Mouse (Mus musculus): Measurements from ENCODE around the gene Ewsr1.

The Ewsr1 gene

DNA sequence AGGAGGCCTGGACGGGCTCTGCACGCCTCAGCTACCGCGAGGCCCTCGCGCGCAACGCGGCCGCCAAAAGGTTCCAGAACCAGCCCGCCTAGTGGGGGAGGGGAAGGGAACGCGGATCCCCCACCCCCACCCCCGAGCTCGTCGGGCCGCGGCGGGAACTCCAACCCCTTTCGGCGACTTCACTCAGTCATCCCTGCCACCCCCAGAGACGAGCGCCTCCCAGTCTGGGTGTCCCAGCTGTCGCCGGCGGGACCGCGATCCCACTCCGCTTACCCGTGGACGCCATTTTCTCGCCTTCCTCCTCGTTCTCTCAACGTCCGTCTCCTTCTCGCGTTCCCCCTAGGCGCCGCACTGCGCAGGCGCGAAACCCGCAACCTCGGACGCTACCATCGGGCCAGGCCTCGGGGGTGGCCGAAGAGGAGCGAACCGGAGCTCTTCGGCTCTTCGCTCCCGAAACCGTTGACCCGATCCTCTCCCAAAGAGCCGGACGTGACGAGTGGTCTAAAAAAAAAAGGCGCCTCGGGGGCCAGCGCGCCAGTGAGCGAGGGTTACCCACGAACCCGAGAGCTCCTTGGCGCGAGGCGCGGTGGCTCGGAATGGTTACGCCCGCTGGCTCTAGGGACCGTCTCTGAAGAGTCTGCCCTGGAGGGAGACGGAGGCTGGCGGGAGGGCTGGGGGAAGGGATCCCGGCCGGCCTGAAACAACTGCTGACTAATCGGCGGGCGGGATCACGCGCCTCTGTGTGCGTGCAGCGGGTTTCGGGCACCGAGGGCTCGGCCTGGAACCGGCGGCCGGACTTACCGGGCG lies at the start of gene Ewsr1, which contains the start of gene Rhbdd3:
Gene Ewsr1 (minus strand): TSS at position 531 of the 807 bp plus-strand sequence.
Gene Rhbdd3 (plus strand): TSS at position 191 of the 807 bp plus-strand sequence.
- no peak for DNase-seq (ENCODE audit: extremely low read depth, low read depth, low spot score)

GRCm38 (mm10) chr11:5145600-5145999 lies 46.5 kb upstream of the Ewsr1 start:
- no peak for DNase-seq (ENCODE audit: extremely low read depth, low read depth, low spot score)

- DNase-seq (ENCODE audit: extremely low read depth, low read depth, low spot score), result no peak
Measured at GRCm38 (mm10) chr11:5141965-5142364, 42.9 kb upstream of the Ewsr1 start.

DNA sequence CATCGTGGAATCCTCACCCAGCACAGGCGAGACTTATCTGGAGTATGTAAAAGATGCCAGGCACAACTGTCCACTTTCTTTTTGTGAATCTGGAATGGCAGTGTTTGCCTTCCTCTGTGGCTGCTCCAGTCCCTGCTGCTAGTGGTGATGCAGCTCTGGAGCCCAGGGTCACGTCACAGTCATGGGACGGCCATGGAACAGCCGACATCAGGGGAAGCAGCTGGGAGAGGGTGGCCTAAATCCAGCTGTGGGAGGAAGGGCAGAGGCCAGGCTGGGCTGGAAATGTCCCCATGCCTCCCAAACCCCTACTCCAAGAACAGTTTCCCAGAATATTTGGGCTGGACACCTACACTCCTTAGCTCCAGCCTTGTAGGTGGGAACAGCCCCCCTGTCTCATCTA lies 42.2 kb upstream of the Ewsr1 start:
- DNase-seq (ENCODE audit: extremely low read depth, low read depth, low spot score), result no peak

GRCm38 (mm10) chr11:5140619-5141018 lies 41.6 kb upstream of the Ewsr1 start:
- no peak for DNase-seq (ENCODE audit: extremely low read depth, low read depth, low spot score)

DNA sequence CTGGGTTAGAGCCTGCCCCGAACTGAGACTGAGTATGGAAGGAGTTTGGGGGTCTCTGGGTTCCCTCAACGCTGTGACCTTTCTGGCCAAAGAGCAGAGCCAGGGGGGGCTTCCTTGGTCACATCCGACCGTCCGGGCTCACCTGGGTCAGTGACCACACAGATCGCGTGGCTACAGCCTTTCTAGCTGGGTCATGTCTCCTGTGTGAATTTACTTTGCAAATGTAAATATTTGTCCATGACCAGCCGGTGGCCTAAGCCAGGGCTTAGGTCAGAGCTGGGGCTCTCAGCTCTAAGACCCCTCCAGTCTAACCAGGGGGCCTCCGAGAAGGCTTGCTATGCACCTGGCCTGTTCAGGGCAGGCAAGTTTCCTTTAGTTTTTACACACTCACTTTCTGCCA lies 40.3 kb upstream of the Ewsr1 start:
- no peak for DNase-seq (ENCODE audit: extremely low read depth, low read depth, low spot score)

GRCm38 (mm10) chr11:5138642-5139041 lies 39.6 kb upstream of the Ewsr1 start:
- DNase-seq (ENCODE audit: extremely low read depth, low read depth, low spot score), result no peak

DNA sequence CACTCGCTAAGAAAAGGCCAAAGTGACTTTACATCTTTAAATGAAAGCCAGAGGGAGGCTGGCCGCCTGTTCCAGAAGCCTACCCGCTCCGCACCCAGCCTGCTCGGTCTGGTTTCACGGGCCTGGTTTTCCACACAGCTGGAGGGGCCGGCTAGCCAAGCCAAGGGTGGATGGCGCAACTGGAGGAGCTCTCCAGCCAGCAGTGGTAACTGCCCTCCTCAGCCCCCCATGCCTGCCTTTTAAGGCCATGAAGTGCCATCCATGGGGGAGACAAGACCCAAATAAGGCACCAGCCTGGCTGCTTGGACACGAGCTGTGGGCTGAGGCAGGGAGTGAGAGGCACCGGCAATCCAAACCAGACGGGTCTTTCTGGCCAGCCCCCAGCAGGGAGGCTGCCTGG lies 36.8 kb upstream of the Ewsr1 start:
- DNase-seq (ENCODE audit: extremely low read depth, low read depth, low spot score), result no peak

DNA sequence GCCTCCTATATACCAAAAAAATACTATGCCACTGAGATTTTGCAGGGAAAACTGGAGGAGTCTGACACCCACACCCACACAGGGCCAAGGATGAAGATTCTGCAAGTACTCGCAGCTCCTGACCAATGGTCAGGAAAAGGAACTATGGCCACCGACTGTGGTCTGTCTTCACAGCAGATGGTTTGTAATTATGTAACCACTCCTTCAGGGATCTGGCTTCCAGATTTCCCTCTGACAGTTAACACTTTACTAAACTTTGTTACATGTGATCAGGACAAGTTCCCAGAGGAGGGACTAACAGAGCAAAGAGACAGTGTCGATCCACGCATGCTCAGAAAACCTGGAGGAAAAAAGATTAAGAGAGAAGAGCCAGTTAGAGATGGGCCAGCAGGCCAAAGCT lies 33.7 kb upstream of the Ewsr1 start:
- no peak for DNase-seq (ENCODE audit: extremely low read depth, low read depth, low spot score)

GRCm38 (mm10) chr11:5130111-5130665 lies 31.1 kb upstream of the Ewsr1 start:
- no peak for DNase-seq (ENCODE audit: extremely low read depth, low read depth, low spot score)

GRCm38 (mm10) chr11:5129035-5129480 lies 30.0 kb upstream of the Ewsr1 start:
- no peak for DNase-seq (ENCODE audit: extremely low read depth, low read depth, low spot score)

DNA sequence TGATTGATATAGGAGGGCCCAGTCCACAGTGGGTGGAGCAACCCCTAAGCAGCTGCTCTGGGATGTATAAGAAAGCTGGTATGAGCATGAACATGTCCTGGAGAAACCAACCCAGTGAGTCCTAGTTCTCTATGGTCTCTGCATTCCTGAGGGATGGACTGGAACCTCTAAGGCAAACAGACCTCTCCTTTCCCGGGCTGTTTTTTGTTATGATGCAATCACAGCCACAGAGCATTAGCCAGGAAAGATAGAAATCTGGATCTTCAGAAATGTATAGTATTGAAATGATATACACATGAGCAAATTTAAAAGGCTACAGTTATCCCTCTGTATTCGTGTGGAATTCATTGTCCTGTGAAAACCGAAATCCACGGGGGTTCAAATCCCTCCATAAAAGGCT lies 26.6 kb upstream of the Ewsr1 start:
- DNase-seq (ENCODE audit: extremely low read depth, low read depth, low spot score), result no peak

GRCm38 (mm10) chr11:5114931-5115581 lies 16.0 kb upstream of the Ewsr1 start:
- DNase-seq (ENCODE audit: extremely low read depth, low read depth, low spot score), result no peak

GRCm38 (mm10) chr11:5113645-5114044 lies 14.6 kb upstream of the Ewsr1 start:
- DNase-seq (ENCODE audit: extremely low read depth, low read depth, low spot score), result no peak

DNA sequence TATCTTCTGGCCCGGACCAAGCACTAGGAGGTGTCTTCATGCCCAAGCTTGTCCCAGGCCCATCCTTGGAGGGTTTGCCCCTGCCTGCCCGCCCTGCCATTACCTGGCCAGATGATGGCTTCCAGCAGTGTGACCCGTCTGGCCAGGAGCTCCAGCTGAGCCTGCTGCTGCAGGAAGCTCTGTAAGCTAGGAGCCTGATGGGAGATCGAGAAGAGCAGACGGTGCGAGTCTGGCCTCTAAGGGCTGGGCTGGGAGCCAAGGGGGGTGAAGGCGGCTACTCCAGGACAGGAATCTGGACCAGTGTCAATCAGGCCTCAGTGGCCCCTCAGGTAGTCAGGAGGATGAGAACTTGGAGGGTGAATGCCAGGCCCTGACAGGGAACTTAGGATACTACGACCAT lies 10.4 kb upstream of the Ewsr1 start:
- no peak for DNase-seq (ENCODE audit: extremely low read depth, low read depth, low spot score)

GRCm38 (mm10) chr11:5103986-5104509 lies 5.0 kb upstream of the Ewsr1 start:
- no peak for DNase-seq (ENCODE audit: extremely low read depth, low read depth, low spot score)

DNA sequence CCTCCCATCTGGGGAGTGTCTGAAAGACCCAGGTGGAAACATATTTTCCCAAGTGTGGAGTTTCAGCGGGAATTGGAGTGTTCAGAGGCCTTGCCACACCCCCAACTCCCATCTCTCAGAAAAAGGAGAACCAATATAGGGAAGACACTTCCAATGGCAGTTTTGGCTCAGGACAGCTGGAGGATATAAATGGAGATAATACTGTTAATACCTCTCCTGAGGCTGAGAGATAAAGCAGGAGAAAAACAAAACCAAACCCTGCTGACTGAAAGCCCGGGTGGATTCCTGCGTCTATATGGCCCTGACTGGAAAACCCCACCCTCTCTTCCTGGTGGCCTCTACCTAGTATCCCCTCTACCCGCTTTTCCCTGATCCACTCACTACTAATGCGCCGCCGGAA lies 3.3 kb upstream of the Ewsr1 start:
- DNase-seq (ENCODE audit: extremely low read depth, low read depth, low spot score), result no peak

DNA sequence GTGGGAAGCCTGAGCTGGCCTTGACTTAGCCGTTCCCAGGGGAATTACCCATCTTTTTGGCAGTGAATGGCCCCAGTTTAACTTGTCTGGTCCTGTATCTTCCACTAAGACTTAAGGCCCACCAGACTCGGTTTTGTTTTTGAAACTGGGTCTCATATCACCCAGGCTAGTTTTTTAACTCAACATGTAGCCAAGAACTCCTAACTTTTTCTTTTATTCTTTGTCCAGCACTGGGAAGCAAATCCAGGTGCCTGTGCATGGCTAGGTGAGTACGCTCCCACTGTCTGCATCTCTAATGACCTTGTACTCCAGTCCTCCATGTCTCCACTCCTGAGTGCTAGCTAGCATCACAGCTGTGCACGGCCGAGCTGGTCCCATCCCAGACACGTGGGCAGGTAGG lies 2.6 kb upstream of the Ewsr1 start:
- no peak for DNase-seq (ENCODE audit: extremely low read depth, low read depth, low spot score)

DNA sequence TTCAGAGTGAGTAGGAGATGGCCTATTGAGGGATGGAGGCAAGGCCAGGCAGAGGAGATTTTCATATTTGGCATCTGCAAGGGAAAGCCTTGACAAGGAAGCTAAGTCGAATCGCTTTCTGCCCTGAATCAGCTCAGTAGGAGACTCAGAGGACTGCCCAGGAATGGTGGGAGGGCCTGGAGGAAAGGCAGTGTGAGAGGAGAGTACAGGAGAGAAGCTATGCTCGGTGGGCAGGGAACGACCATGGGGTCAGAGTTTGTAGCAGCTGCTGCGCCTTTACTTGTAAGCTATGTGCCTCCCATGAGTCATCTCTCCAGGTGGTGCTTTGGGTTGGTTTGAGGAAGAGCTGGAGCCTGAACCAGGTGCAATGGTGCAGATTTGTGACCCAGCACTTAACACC lies 1.7 kb upstream of the Ewsr1 start:
- no peak for DNase-seq (ENCODE audit: extremely low read depth, low read depth, low spot score)

- DNase-seq (ENCODE audit: extremely low read depth, low read depth, low spot score), result no peak
Measured at GRCm38 (mm10) chr11:5100283-5100682, 1.2 kb upstream of the Ewsr1 start.

DNA sequence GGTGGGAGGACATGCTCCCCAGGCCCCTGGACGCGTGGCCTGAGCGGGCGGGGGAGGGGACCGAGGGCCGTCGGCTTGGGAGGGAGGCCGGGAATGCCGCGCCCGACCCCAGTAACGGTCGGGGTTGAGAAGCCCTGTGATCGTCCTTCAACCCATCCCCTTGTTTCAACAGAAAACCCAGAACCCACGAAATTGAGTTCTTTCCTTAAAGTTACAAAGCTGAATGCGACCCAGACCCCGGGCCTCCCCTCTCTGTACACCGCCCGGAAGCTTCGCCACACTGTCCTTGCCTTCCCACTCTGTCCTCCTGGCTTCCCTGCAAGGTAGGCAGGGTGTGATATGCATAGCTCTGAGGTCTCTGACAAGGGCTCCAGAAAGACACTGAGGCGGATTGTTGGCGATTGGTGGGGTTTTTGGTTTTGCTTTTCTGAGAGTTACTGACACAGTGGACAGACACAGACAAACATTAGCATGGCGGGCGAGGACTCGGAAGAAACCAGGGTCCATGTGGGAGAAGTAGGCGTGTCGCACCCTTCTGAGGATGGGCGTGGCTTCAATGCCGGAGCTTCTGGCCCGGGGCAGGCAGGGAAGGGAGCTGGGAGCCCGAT lies 614 bp upstream of the Ewsr1 start:
- no peak for DNase-seq (ENCODE audit: extremely low read depth, low read depth, low spot score)
